Mouse (Mus musculus): Measurements from ENCODE around the gene Arhgap15.

GRCm38 (mm10) chr2:44114296-44114695 lies 365.7 kb downstream of the Arhgap15 start:
- no peak for TF ChIP-seq POLR2A (IDR thresholded peaks at IDR 0.05; ENCODE audit: low read depth, low read length)
- no peak for TF ChIP-seq CTCF (conservative IDR thresholded peaks at IDR 0.05; ENCODE audit: insufficient read depth, insufficient read length, low read depth, low read length)

All from kidney, adult 2 months (tissue).